Mouse (Mus musculus) neural tube, embryonic 11.5 days (tissue): ENCODE data around the gene Ank2. TPM values are rescaled to one million over a fixed set of nuclear protein-coding genes. Genes with fewer than 3 reads are reported as not detected.

Experiments
- ATAC-seq: fragments of 200-750 bp; cut with Nextera tagmentation; 2 replicates; pipeline ENCODE4 v1.8.0; 2017; ENCODE audit warnings: moderate number of reproducible peaks, mild to moderate bottlenecking, moderate TSS enrichment, moderate library complexity; ENCODE audit not compliant: insufficient read depth, low FRiP score, low TSS enrichment
- DNase-seq: peaks from one replicate; pipeline ENCODE4 v3.0.0-alpha.2; 2015; ENCODE audit warnings: low spot score
- H3K27ac ChIP-seq: fragments of 300-500 bp; sonication (generic); 2 replicates; pipeline ENCODE4 v1.5.1; 2014; ENCODE audit warnings: low read depth, mild to moderate bottlenecking, low read length
- H3K27me3 ChIP-seq: fragments of 300-500 bp; sonication (generic); 2 replicates; pipeline ENCODE4 v1.6.1; 2014; ENCODE audit warnings: mild to moderate bottlenecking, low read length, mixed read lengths; ENCODE audit not compliant: control insufficient read depth, insufficient read depth
- H3K36me3 ChIP-seq: fragments of 300-500 bp; sonication (generic); 2 replicates; pipeline ENCODE4 v1.6.1; 2014; ENCODE audit warnings: mild to moderate bottlenecking, low read length, moderate library complexity, mixed read lengths; ENCODE audit not compliant: control insufficient read depth, insufficient read depth
- H3K4me1 ChIP-seq: fragments of 300-500 bp; sonication (generic); 2 replicates; pipeline ENCODE4 v1.6.1; 2014; ENCODE audit warnings: low read length, mixed read lengths; ENCODE audit not compliant: control insufficient read depth, insufficient read depth
- H3K4me2 ChIP-seq: fragments of 300-500 bp; sonication (generic); 2 replicates; pipeline ENCODE4 v1.6.1; 2014; ENCODE audit warnings: low read depth, mild to moderate bottlenecking, moderate library complexity
- H3K4me3 ChIP-seq: fragments of 300-500 bp; sonication (generic); 2 replicates; pipeline ENCODE4 v1.5.1; 2014; ENCODE audit warnings: low read depth, low read length
- H3K9ac ChIP-seq: fragments of 300-500 bp; sonication (generic); 2 replicates; pipeline ENCODE4 v1.6.1; 2014; ENCODE audit warnings: mild to moderate bottlenecking, low read length
- H3K9me3 ChIP-seq: fragments of 300-500 bp; sonication (generic); 2 replicates; pipeline ENCODE4 v1.6.1; 2016; ENCODE audit warnings: low read length; ENCODE audit not compliant: control insufficient read depth
- WGBS: fragments of 180-500 bp; shearing (Covaris S2); extraction: QIAGEN DNeasy Blood & Tissue Kit; methylation state at CpG from one replicate; pipeline ENCODE4 v1.1.7; 2014; 5-methylcytosine and 5-hydroxymethylcytosine counted together
- polyA plus RNA-seq: library from polyadenylated mRNA; unstranded; fragments of >200 nt; fragmentation: Nextera tagmentation; extraction: Ambion mirVana; gene quantifications from 2 replicates; pipeline ENCODE4 v1.2.1, GENCODE M21; 2014

Ank2 gene
- polyA plus RNA-seq, 1 experiment from 2014 or later: 64.8 TPM

GRCm38 (mm10) chr3:127316717-127317116 is 182.4 kb downstream of the Ank2 start:
- H3K36me3 ChIP-seq: no peaks in the 10 kb centered on the region
- H3K27me3 ChIP-seq: no peaks in the 10 kb centered on the region
- ATAC-seq (no peak), DNase-seq (no peak)
- no peak overlapping the region for H3K4me2 ChIP-seq
- no peak overlapping the region for H3K9ac ChIP-seq
- no peaks in the 10 kb centered on the region for H3K4me1 ChIP-seq
- 97% methylated on average over 2 of the region's 2 CpGs for WGBS
- H3K4me3 ChIP-seq: no peak overlapping the region
- no peaks in the 10 kb centered on the region for H3K9me3 ChIP-seq
- no peak overlapping the region for H3K27ac ChIP-seq

GRCm38 (mm10) chr3:127311521-127311920 is 187.6 kb downstream of the Ank2 start:
- ATAC-seq (no peak), DNase-seq (no peak)
- Histone ChIP-seq H3K27ac (no peak overlapping the region), H3K4me2 (no peak overlapping the region), H3K4me1 (no peaks in the 10 kb centered on the region), H3K36me3 (no peaks in the 10 kb centered on the region), H3K4me3 (no peak overlapping the region), H3K9me3 (no peaks in the 10 kb centered on the region), H3K27me3 (no peaks in the 10 kb centered on the region), H3K9ac (no peak overlapping the region)
- 78% methylated on average over 6 of the region's 6 CpGs for WGBS

- ATAC-seq (no peak), DNase-seq (no peak)
- 90% methylated on average over 3 of the region's 3 CpGs for WGBS
- Histone ChIP-seq H3K4me1 (no peaks in the 10 kb centered on the region), H3K27ac (no peak overlapping the region), H3K27me3 (no peaks in the 10 kb centered on the region), H3K36me3 (no peaks in the 10 kb centered on the region), H3K4me3 (no peak overlapping the region), H3K9ac (no peak overlapping the region), H3K4me2 (no peak overlapping the region), H3K9me3 (no peaks in the 10 kb centered on the region)
Measured at GRCm38 (mm10) chr3:127310079-127310478, 189.1 kb downstream of the Ank2 start.

GRCm38 (mm10) chr3:127303957-127304553 is 195.1 kb downstream of the Ank2 start:
- Histone ChIP-seq H3K4me3 (no peak overlapping the region), H3K4me1 (peaks cover 5% of the 10 kb centered on the region), H3K27me3 (no peaks in the 10 kb centered on the region), H3K27ac (no peak overlapping the region), H3K4me2 (no peak overlapping the region), H3K36me3 (no peaks in the 10 kb centered on the region), H3K9ac (no peak overlapping the region), H3K9me3 (no peaks in the 10 kb centered on the region)
- ATAC-seq: peak; percentile 80; the same call in 1 of the 2 replicates
- WGBS: 34% methylated on average over 6 of the region's 6 CpGs
- peak; percentile 47 for DNase-seq

GRCm38 (mm10) chr3:127303041-127303440 is 196.1 kb downstream of the Ank2 start:
- no peak overlapping the region for H3K4me2 ChIP-seq
- peaks cover 5% of the 10 kb centered on the region for H3K4me1 ChIP-seq
- no peak overlapping the region for H3K27ac ChIP-seq
- no peaks in the 10 kb centered on the region for H3K9me3 ChIP-seq
- DNase-seq (no peak), ATAC-seq (no peak)
- H3K27me3 ChIP-seq: no peaks in the 10 kb centered on the region
- H3K36me3 ChIP-seq: no peaks in the 10 kb centered on the region
- H3K4me3 ChIP-seq: no peak overlapping the region
- H3K9ac ChIP-seq: no peak overlapping the region
- WGBS: 88% methylated on average over 4 of the region's 4 CpGs

- Histone ChIP-seq H3K4me3 (no peak overlapping the region), H3K9me3 (no peaks in the 10 kb centered on the region), H3K27me3 (no peaks in the 10 kb centered on the region), H3K27ac (no peak overlapping the region), H3K9ac (no peak overlapping the region), H3K4me1 (peaks cover 5% of the 10 kb centered on the region), H3K36me3 (no peaks in the 10 kb centered on the region), H3K4me2 (no peak overlapping the region)
- no peak for DNase-seq
- peak; percentile 43; the same call in 1 of the 2 replicates for ATAC-seq
Measured at GRCm38 (mm10) chr3:127300790-127301189, 198.4 kb downstream of the Ank2 start.

- 81% methylated on average over 6 of the region's 6 CpGs for WGBS
Measured at GRCm38 (mm10) chr3:127295921-127296320, 203.2 kb downstream of the Ank2 start.

GRCm38 (mm10) chr3:127294610-127295349 is 204.4 kb downstream of the Ank2 start:
- no peak for ATAC-seq
- no peak overlapping the region for H3K4me2 ChIP-seq
- no peaks in the 10 kb centered on the region for H3K36me3 ChIP-seq
- WGBS: 83% methylated on average over 9 of the region's 9 CpGs
- H3K27ac ChIP-seq: peak overlapping the region; percentile 88
- H3K27me3 ChIP-seq: no peaks in the 10 kb centered on the region
- DNase-seq: no peak
- H3K4me3 ChIP-seq: no peak overlapping the region
- peaks cover 7% of the 10 kb centered on the region; the same call in 1 of the 2 replicates for H3K4me1 ChIP-seq
- H3K9ac ChIP-seq: 0 out of 2 replicates have a peak overlapping the region, but pooled peaks have one; percentile 32
- no peaks in the 10 kb centered on the region for H3K9me3 ChIP-seq

More at GRCm38 (mm10) chr3:127295921-127296320, 203.2 kb downstream of the Ank2 start:
- H3K4me1 ChIP-seq: peaks cover 7% of the 10 kb centered on the region; the same call in 1 of the 2 replicates
- no peak overlapping the region for H3K4me2 ChIP-seq
- no peaks in the 10 kb centered on the region for H3K36me3 ChIP-seq
- ATAC-seq (no peak), DNase-seq (no peak)
- H3K9me3 ChIP-seq: no peaks in the 10 kb centered on the region
- H3K27ac ChIP-seq: no peak overlapping the region
- H3K9ac ChIP-seq: no peak overlapping the region
- H3K4me3 ChIP-seq: no peak overlapping the region
- H3K27me3 ChIP-seq: no peaks in the 10 kb centered on the region

GRCm38 (mm10) chr3:127294079-127294478 is 205.1 kb downstream of the Ank2 start:
- no peaks in the 10 kb centered on the region for H3K9me3 ChIP-seq
- no peak overlapping the region for H3K4me3 ChIP-seq
- WGBS: 46% methylated on average over 14 of the region's 14 CpGs
- DNase-seq: peak; percentile 71
- no peaks in the 10 kb centered on the region for H3K27me3 ChIP-seq
- H3K9ac ChIP-seq: peak overlapping the region; percentile 32; the same call in 1 of the 2 replicates
- ATAC-seq: peak; percentile 82
- H3K36me3 ChIP-seq: no peaks in the 10 kb centered on the region
- H3K27ac ChIP-seq: peak overlapping the region; percentile 88
- no peak overlapping the region for H3K4me2 ChIP-seq
- H3K4me1 ChIP-seq: peaks cover 7% of the 10 kb centered on the region; the same call in 1 of the 2 replicates
